Mouse (Mus musculus) testis, adult 2 months (tissue): ENCODE data around the gene Il22. TPM values are rescaled to one million over a fixed set of nuclear protein-coding genes. Genes with fewer than 3 reads are reported as not detected.
"Not testable (repeated sequence)": the region's sequence is repeated elsewhere in the genome, so short reads cannot be mapped to it uniquely, and the experiment has no call there.

ENCODE experiments used
- H3K27ac ChIP-seq: fragments of 200-500 bp; 2 replicates; pipeline ENCODE4 v1.5.1; 2012; ENCODE audit warnings: low read depth, low read length; ENCODE audit not compliant: control insufficient read depth, insufficient read depth
- H3K27me3 ChIP-seq: fragments of 200-500 bp; 2 replicates; pipeline ENCODE4 v1.6.1; 2012; ENCODE audit warnings: mild to moderate bottlenecking, low read length, moderate library complexity; ENCODE audit not compliant: control insufficient read depth, insufficient read depth
- H3K36me3 ChIP-seq: fragments of 200-500 bp; 2 replicates; pipeline ENCODE4 v1.6.1; 2012; ENCODE audit warnings: mild to moderate bottlenecking, low read length; ENCODE audit not compliant: control insufficient read depth, insufficient read depth
- H3K4me1 ChIP-seq: fragments of 200-500 bp; 2 replicates; pipeline ENCODE4 v1.6.1; 2012; ENCODE audit warnings: low read length; ENCODE audit not compliant: control insufficient read depth, insufficient read depth
- H3K4me3 ChIP-seq: fragments of 200-500 bp; 2 replicates; pipeline ENCODE4 v1.5.1; 2012; ENCODE audit warnings: low read depth, mild to moderate bottlenecking, low read length, moderate library complexity, mixed read lengths; ENCODE audit not compliant: control insufficient read depth
- CTCF ChIP-seq: fragments of 200-500 bp; IDR thresholded peaks from 2 replicates; pipeline ENCODE4 v1.5.1; 2012; ENCODE audit warnings: low read depth, mild to moderate bottlenecking, inconsistent platforms, low read length, moderate library complexity; ENCODE audit not compliant: control insufficient read depth, insufficient read depth, insufficient replicate concordance
- POLR2A ChIP-seq: fragments of 200-500 bp; IDR thresholded peaks from 2 replicates; pipeline ENCODE4 v1.6.1; 2012; ENCODE audit warnings: low read depth, mild to moderate bottlenecking, inconsistent platforms, low read length, moderate library complexity; ENCODE audit not compliant: control insufficient read depth
- polyA plus RNA-seq: library from polyadenylated mRNA; depleted of rRNA; stranded (reverse); fragments of >200 nt; gene quantifications from 2 replicates; pipeline ENCODE4 v1.2.3, GENCODE M21; 2012; rRNA removed

Gene Il22
- polyA plus RNA-seq = not detected in 2 replicates

- H3K4me1 ChIP-seq = no peaks in the 10 kb centered on the region
- no peaks in the 10 kb centered on the region for H3K36me3 ChIP-seq
- H3K4me3 ChIP-seq = no peak within 1 kb of the TSS
- TF ChIP-seq CTCF = no peak
- TF ChIP-seq POLR2A = no peak
- no peaks in the 10 kb centered on the region for H3K27me3 ChIP-seq
- H3K27ac ChIP-seq = no peak within 1 kb of the TSS
Observed at GRCm38 (mm10) chr10:118204642-118205041, at the start of gene Il22. TSS of gene Il22 (plus strand) at chr10:118204942.

- TF ChIP-seq POLR2A (no peak), CTCF (no peak)
- no peak overlapping the region for H3K27ac ChIP-seq
- H3K27me3 ChIP-seq = no peaks in the 10 kb centered on the region
- peaks cover 1% of the 10 kb centered on the region; the same call in 1 of the 2 replicates for H3K36me3 ChIP-seq
- no peak overlapping the region for H3K4me3 ChIP-seq
- H3K4me1 ChIP-seq = no peaks in the 10 kb centered on the region
Observed at GRCm38 (mm10) chr10:118155932-118156331, 48.8 kb upstream of the Il22 start.

- Histone ChIP-seq H3K4me3 (no peak overlapping the region), H3K27ac (no peak overlapping the region), H3K36me3 (peaks cover 3% of the 10 kb centered on the region; the same call in 1 of the 2 replicates), H3K27me3 (no peaks in the 10 kb centered on the region), H3K4me1 (no peaks in the 10 kb centered on the region)
- no peak for TF ChIP-seq CTCF
- TF ChIP-seq POLR2A = no peak
Observed at GRCm38 (mm10) chr10:118161131-118161530, 43.6 kb upstream of the Il22 start.

- Histone ChIP-seq H3K27ac (no peak overlapping the region), H3K36me3 (peaks cover 2% of the 10 kb centered on the region; the same call in 1 of the 2 replicates), H3K4me3 (no peak overlapping the region), H3K4me1 (no peaks in the 10 kb centered on the region), H3K27me3 (no peaks in the 10 kb centered on the region)
- TF ChIP-seq POLR2A = no peak
- TF ChIP-seq CTCF = no peak
Observed at GRCm38 (mm10) chr10:118169212-118169611, 35.5 kb upstream of the Il22 start.

- H3K27me3 ChIP-seq = no peaks in the 10 kb centered on the region
Observed at GRCm38 (mm10) chr10:118172416-118172815, 32.3 kb upstream of the Il22 start.

GRCm38 (mm10) chr10:118172876-118173275 is 31.9 kb upstream of the Il22 start:
- TF ChIP-seq POLR2A (no peak), CTCF (no peak)
- 0 out of 2 replicates have a peak, but pooled peaks cover 2% of the 10 kb centered on the region for H3K36me3 ChIP-seq

More at GRCm38 (mm10) chr10:118172416-118172815, 32.3 kb upstream of the Il22 start:
- Histone ChIP-seq H3K4me3 (no peak overlapping the region), H3K36me3 (0 out of 2 replicates have a peak, but pooled peaks cover 2% of the 10 kb centered on the region), H3K4me1 (no peaks in the 10 kb centered on the region), H3K27ac (no peak overlapping the region)
- TF ChIP-seq POLR2A (no peak), CTCF (no peak)

GRCm38 (mm10) chr10:118175542-118175941 is 29.2 kb upstream of the Il22 start:
- not testable (repeated sequence) for H3K36me3 ChIP-seq, H3K27me3 ChIP-seq, H3K27ac ChIP-seq, H3K4me1 ChIP-seq, H3K4me3 ChIP-seq

More at GRCm38 (mm10) chr10:118172876-118173275, 31.9 kb upstream of the Il22 start:
- H3K27me3 ChIP-seq = no peaks in the 10 kb centered on the region
- no peaks in the 10 kb centered on the region for H3K4me1 ChIP-seq
- no peak overlapping the region for H3K4me3 ChIP-seq
- H3K27ac ChIP-seq = no peak overlapping the region

GRCm38 (mm10) chr10:118178735-118179151 is 26.0 kb upstream of the Il22 start:
- Histone ChIP-seq H3K27ac (no peak overlapping the region), H3K27me3 (no peaks in the 10 kb centered on the region)

More at GRCm38 (mm10) chr10:118178735-118179151, 26.0 kb upstream of the Il22 start:
- Histone ChIP-seq H3K36me3 (no peaks in the 10 kb centered on the region), H3K4me1 (no peaks in the 10 kb centered on the region), H3K4me3 (no peak overlapping the region)
- TF ChIP-seq CTCF = no peak
- no peak for TF ChIP-seq POLR2A
